Mouse (Mus musculus) urinary bladder, postnatal 10 days (tissue): ENCODE results near the gene Pcbp1.
"Not testable (repeated sequence)": the region's sequence is repeated elsewhere in the genome, so short reads cannot be mapped to it uniquely, and the experiment has no call there.

ENCODE experiments used
- DNase-seq: peaks from one replicate; pipeline ENCODE4 v3.0.0; 2022; ENCODE audit warnings: low spot score

Pcbp1 gene

GRCm38 (mm10) chr6:86526032-86526960 lies at the start of gene Pcbp1:
TSS of gene Pcbp1 (minus strand) at chr6:86526321.
- DNase-seq, result peak; percentile 95

GRCm38 (mm10) chr6:86574495-86574894 lies 48.4 kb upstream of the Pcbp1 start:
- DNase-seq, result no peak

- no peak for DNase-seq
Observed at GRCm38 (mm10) chr6:86570830-86571229, 44.7 kb upstream of the Pcbp1 start.

GRCm38 (mm10) chr6:86569461-86569820 lies 43.3 kb upstream of the Pcbp1 start:
- no peak for DNase-seq

GRCm38 (mm10) chr6:86568816-86569460 lies 42.8 kb upstream of the Pcbp1 start:
- DNase-seq, result no peak

GRCm38 (mm10) chr6:86565782-86566181 lies 39.7 kb upstream of the Pcbp1 start:
- DNase-seq, result no peak

GRCm38 (mm10) chr6:86557182-86557581 lies 31.1 kb upstream of the Pcbp1 start:
- not testable (repeated sequence) for DNase-seq

- no peak for DNase-seq
Observed at GRCm38 (mm10) chr6:86556345-86557058, 30.4 kb upstream of the Pcbp1 start.

GRCm38 (mm10) chr6:86550587-86550986 lies 24.5 kb upstream of the Pcbp1 start:
- DNase-seq, result no peak

GRCm38 (mm10) chr6:86547880-86548367 lies 21.8 kb upstream of the Pcbp1 start:
- DNase-seq, result no peak

- DNase-seq, result no peak
Observed at GRCm38 (mm10) chr6:86547228-86547755, 21.2 kb upstream of the Pcbp1 start.

- no peak for DNase-seq
Observed at GRCm38 (mm10) chr6:86545236-86545635, 19.1 kb upstream of the Pcbp1 start.

- no peak for DNase-seq
Observed at GRCm38 (mm10) chr6:86543869-86544268, 17.7 kb upstream of the Pcbp1 start.

- DNase-seq, result no peak
Observed at GRCm38 (mm10) chr6:86543060-86543459, 16.9 kb upstream of the Pcbp1 start.

- DNase-seq, result no peak
Observed at GRCm38 (mm10) chr6:86541650-86542049, 15.5 kb upstream of the Pcbp1 start.

- DNase-seq, result no peak
Observed at GRCm38 (mm10) chr6:86528451-86528785, 2.3 kb upstream of the Pcbp1 start.

GRCm38 (mm10) chr6:86527766-86528450 lies 1.8 kb upstream of the Pcbp1 start:
- no peak for DNase-seq

GRCm38 (mm10) chr6:86526961-86527740 lies 1.0 kb upstream of the Pcbp1 start:
- DNase-seq, result peak; percentile 36

GRCm38 (mm10) chr6:86525646-86526031 lies 482 bp downstream of the Pcbp1 start:
- peak; percentile 32 for DNase-seq

- peak; percentile 12 for DNase-seq
Observed at GRCm38 (mm10) chr6:86524879-86525645, 1.1 kb downstream of the Pcbp1 start.
